Mouse (Mus musculus) left cerebral cortex, postnatal 25 days (tissue): ENCODE data around the gene Apip. TPM values are rescaled to one million over a fixed set of nuclear protein-coding genes. Genes with fewer than 3 reads are reported as not detected.

Source experiments
- DNase-seq, 2 experiments: peaks; one replicate each; pipeline ENCODE4 v3.0.0; 2022; ENCODE audit warnings: low spot score in 2 of 2, mixed read lengths in 1 of 2
- intact Hi-C: fragments of 180-260 bp; cut with DNase I; formaldehyde crosslinking; loops from one replicate; pipeline ENCODE4 v1.15.1; 2025
- total RNA-seq, 2 experiments: library from RNA; stranded (reverse); gene quantifications; 2 replicates each; pipeline ENCODE4 v1.2.3; 2021

Gene Apip
- 10 to 100 TPM; 24.3 to 25.5 TPM for total RNA-seq

DNA sequence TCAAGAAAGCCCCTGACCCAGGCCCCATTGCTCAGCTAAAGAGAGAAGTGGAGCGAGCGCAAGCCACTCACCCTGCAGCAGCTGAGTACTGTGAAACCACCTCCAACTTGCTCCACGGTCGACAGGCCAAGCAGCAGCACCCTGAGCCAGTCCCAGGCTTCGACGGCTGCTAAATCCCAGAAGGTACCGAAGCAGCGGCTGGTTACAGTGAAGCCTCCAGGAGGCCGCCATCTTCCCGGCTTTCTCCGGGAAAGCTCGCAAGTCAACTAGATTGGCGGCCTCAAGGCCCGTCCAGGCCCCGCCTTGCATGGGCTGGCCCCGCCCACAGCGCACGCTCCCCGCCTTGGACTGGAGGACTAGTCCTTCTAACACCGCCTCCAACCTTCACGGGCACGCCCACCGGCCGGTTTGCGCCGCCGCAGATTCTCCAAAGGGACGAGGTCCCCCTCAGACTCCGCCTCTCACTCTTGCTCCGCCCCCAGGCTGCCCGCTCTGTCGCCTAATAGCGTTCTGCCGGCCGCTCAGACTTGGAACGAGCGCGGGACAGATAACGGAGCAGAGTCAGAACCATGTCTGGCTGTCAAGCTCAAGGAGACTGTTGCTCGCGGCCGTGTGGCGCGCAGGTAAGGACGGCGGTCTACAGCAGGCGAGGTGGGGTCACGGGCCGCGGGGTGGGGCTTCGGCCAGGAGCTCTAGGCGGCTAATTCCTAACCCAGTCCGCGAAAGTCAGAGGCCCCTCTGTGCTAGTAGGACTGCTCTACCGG, at the start of gene Apip, which contains the start of gene Pdhx:
Gene Apip (plus strand): TSS at position 457 of the 764 bp plus-strand sequence.
Gene Pdhx (minus strand): TSS at position 295 of the 764 bp plus-strand sequence.
- intact Hi-C loops = loop anchor here (5.0 kb wide), 2 partner anchors 271 to 386 kb away; no protein-coding TSS in a partner anchor
- peak; percentile 99 to 100 for DNase-seq

DNA sequence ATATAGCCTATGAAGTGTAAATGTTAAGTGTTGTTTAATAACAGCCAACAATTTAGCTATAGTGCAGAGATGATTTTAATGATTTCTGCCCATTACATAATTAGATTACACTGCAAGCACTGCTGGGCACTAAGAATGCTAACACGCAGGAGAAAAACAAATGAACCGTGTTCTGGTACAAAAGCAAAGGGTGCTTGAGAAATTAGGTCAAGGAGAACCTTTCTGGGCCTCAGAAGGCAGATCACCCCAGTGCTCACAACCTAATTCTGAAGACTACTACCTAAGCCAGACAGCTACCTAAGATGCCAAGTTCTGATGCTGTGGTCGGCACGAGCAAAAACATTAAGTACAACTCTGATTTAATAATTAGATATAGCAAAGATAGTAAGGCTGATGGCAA, 35.6 kb upstream of the Apip start:
- DNase-seq = no peak
- intact Hi-C loops = no loop called here

GRCm38 (mm10) chr2:103040896-103041295, 32.6 kb upstream of the Apip start:
- DNase-seq = no peak
- intact Hi-C loops = no loop called here

- no peak for DNase-seq
- intact Hi-C loops = no loop called here
These were observed 28.2 kb upstream of the Apip start for GRCm38 (mm10) chr2:103045286-103045685.

- DNase-seq = no peak
- intact Hi-C loops = no loop called here
These were observed 21.3 kb upstream of the Apip start for GRCm38 (mm10) chr2:103051937-103052893.

DNA sequence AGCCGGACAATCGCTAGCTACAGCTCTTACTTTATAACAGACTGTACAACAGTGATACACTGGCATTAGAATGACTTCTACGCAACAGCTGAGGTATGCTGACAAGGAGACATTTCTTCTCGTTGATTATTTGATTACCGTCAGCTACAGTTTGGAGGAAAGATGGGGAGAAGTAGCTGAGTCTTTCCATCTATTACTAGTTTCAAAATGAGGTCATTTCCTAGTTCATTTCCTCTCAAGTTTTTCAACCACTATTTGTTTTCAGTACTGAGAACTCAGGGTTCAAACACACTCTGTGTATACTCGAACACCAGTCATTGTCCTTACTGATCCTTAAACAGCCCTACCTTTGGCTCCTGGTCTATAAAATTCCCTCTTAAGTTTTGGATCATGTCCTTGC, 17.7 kb upstream of the Apip start:
- intact Hi-C loops = no loop called here

GRCm38 (mm10) chr2:103058266-103058665, 15.2 kb upstream of the Apip start:
- intact Hi-C loops = no loop called here
- no peak for DNase-seq

More for the DNA sequence above, 17.7 kb upstream of the Apip start:
- DNase-seq = no peak

GRCm38 (mm10) chr2:103062865-103063264, 10.6 kb upstream of the Apip start:
- intact Hi-C loops = no loop called here
- DNase-seq = peak; percentile 34 to 42

DNA sequence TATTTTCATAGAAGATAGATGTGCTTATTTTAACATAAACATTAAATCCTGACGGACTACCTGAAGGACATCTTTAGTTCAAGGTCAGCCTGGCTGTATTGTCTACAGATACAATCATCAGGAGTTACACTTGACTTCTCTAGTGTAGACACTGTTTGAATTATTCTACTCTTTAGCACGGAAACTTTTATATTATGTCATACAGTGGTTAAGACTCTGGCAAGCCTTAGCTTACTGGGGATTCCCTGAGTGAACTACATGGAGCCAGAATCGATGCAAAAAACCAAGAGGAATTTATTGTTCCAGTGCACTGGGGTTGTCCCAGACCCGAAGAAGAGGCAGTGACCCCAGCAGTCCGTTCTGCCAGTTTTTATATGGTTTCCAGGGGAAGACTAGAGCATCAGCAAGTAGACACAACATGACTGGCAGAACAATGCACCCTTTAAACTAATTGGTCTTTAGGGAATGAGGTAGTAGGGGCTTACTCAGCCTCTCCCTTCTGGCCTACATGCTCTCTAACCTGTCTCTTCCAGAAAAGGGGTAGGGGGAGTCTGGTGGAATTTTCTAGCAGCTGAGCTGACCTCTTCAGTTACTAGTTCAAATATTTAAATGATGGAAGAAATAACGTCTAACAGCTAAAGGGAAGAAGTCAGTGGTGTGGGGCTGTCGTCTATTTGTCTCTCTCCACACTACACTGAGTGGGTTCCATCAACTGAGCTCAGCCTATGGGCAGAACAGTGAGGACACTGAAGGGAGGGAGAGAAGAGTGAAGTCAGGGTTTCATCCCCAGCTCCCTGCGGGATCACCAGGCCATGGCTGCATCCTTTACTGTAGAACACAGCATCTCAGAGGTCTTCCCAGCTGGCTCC, 6.6 kb upstream of the Apip start:
- no peak for DNase-seq
- intact Hi-C loops = no loop called here

- intact Hi-C loops = no loop called here
- no peak for DNase-seq
These were observed 5.8 kb upstream of the Apip start for GRCm38 (mm10) chr2:103067552-103068207.

DNA sequence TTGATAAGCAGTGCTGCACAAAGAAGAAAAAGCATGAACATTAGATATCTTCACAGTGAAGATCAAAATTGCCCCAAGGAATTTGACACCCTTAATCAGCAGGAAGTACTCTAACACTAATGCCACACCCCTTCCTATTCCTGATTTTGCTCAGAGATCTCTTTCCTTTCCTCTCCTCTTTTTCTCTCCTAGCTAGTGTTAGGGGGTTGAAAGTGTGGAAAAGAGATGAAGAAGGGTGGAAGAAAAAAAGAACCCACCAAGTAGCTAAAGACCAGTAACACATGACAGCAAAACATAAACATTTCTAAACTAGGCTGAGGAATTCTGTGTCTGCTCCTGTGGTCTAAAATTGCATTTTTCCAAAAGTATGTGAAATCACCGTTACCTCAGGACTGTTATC, 4.9 kb upstream of the Apip start:
- DNase-seq = no peak
- intact Hi-C loops = no loop called here

- intact Hi-C loops = loop anchor here (5.0 kb wide), 2 partner anchors 268 to 383 kb away; no protein-coding TSS in a partner anchor
These were observed 3.6 kb upstream of the Apip start for GRCm38 (mm10) chr2:103069752-103070405.

GRCm38 (mm10) chr2:103070586-103070985, 2.9 kb upstream of the Apip start:
- intact Hi-C loops = loop anchor here (5.0 kb wide), 2 partner anchors 268 to 383 kb away; no protein-coding TSS in a partner anchor
- no peak for DNase-seq

More at GRCm38 (mm10) chr2:103069752-103070405, 3.6 kb upstream of the Apip start:
- DNase-seq = no peak

GRCm38 (mm10) chr2:103081117-103081516, 7.6 kb downstream of the Apip start:
- peak in 1 of 2 experiments; percentile 39 for DNase-seq
- intact Hi-C loops = no loop called here

- DNase-seq = no peak
- intact Hi-C loops = no loop called here
These were observed 8.2 kb downstream of the Apip start for GRCm38 (mm10) chr2:103081706-103082105.

DNA sequence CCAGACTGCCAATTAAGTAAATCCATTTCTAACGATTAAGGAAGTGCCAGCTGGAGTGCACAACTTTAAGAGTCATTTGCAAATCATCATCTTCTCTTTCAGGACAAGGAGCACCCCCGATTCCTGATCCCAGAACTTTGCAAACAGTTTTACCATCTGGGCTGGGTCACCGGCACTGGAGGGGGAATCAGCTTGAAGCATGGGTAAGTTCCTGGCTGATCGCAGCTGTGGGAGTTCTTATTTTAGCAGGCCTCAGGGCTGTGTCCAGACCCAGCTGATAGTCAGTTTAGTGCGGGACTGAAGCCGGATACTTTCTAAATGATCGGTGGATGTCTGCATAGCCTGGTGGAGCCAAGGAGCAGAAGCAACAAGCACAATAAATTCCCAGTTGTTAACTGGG, 9.4 kb downstream of the Apip start:
- intact Hi-C loops = no loop called here
- DNase-seq = no peak

DNA sequence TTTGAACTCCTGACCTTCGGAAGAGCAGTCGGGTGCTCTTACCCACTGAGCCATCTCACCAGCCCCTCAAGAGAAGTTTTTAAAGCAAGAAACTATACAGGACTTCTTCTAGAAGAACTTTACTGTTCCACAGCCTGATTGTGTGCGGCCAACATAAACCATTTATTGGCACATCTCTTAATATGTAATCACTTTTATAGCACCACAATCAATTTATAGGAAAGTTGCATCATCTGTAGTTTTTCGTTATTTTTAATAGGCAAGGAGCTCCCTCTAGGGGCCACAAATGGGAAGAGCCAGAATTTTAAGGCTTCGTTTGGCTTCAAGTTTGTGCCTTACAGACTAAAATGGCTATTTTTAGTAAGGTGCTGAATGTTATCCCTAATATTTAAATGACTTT, 11.0 kb downstream of the Apip start:
- peak; percentile 8 to 28 for DNase-seq
- intact Hi-C loops = no loop called here

DNA sequence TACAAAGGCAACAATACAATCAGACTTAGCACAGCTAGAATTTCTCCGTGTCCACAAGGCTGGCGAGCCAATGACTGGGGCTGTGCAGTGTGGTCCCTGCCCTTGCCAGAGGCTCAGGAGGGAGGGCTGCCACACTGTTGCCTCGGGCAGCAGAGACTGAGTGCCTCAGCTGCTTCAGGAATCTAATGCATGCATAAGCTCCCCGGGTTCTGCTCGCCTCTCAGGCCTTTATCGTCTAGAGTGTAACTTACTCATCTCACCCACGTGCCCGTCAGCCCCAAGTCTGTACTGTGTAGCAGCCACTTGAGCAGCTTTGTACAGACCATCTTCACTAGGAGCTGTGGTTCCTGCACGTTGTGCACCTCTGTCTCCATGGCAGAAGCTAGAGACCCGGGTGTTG, 12.2 kb downstream of the Apip start:
- DNase-seq = no peak
- intact Hi-C loops = loop anchor here (1.0 to 5.0 kb wide), 2 partner anchors 262 to 332 kb away; no protein-coding TSS in a partner anchor
